Mouse (Mus musculus): Measurements from ENCODE around the gene Nrxn1. TPM values are rescaled to one million over a fixed set of nuclear protein-coding genes. Genes with fewer than 3 reads are reported as not detected.

Gene Nrxn1
- polyA plus RNA-seq, 1 experiment from 2014 or later: 161 TPM

DNA sequence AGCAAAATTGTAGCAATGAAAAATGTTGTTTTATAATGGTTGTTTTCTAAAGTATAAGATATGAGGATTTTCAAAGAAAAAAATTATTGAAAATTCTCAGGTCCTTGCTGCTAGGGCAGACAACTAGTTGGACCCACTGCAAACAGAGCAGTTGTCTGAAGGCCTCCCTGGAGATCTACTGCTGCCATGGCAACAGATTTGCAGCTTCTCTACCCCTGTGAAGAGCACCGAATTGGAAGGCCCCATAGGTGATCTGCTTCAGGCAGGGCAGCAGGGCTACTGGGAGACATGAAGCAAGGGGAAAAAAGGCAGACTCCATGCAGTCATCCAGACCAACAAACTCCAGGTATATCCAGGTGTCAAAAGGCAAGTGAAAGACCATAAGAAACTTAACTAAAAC is 896.1 kb downstream of the Nrxn1 start:
- Histone ChIP-seq H3K27me3 (no peaks in the 10 kb centered on the region), H3K27ac (replicated peaks) (no peak overlapping the region), H3K4me3 (no peak overlapping the region), H3K9me3 (no peaks in the 10 kb centered on the region), H3K4me1 (no peaks in the 10 kb centered on the region), H3K4me2 (replicated peaks) (no peak overlapping the region), H3K9ac (replicated peaks) (no peak overlapping the region), H3K36me3 (no peaks in the 10 kb centered on the region)
- WGBS: 4% methylated on average over 1 of the region's 1 CpGs
- no peak for ATAC-seq (replicated peaks)

DNA sequence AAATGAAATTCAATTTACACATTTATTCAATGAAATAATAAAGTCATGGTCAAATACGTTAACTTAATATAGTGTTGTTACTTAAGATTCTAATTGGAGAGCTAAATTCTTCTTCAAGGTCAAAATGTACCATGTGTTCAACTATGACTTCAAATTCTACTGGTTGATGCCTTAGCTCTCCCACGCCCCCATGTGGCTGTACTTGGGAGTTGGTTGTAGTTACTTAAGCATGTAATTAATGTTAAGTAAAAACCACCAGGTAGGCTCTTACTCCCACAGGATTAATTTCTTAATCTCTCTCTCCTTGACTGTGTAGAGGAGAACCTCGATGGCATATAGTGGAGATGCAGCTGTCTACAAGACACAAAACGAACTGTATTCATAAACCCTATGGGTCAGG is 951.3 kb downstream of the Nrxn1 start:
- Histone ChIP-seq H3K27ac (replicated peaks) (no peak overlapping the region), H3K27me3 (0 out of 2 replicates have a peak, but pooled peaks cover 2% of the 10 kb centered on the region), H3K4me3 (no peak overlapping the region), H3K4me2 (replicated peaks) (no peak overlapping the region), H3K9ac (replicated peaks) (no peak overlapping the region), H3K4me1 (no peaks in the 10 kb centered on the region), H3K36me3 (no peaks in the 10 kb centered on the region), H3K9me3 (no peaks in the 10 kb centered on the region)
- ATAC-seq (replicated peaks): no peak
- WGBS: 54% methylated on average over 4 of the region's 4 CpGs

DNA sequence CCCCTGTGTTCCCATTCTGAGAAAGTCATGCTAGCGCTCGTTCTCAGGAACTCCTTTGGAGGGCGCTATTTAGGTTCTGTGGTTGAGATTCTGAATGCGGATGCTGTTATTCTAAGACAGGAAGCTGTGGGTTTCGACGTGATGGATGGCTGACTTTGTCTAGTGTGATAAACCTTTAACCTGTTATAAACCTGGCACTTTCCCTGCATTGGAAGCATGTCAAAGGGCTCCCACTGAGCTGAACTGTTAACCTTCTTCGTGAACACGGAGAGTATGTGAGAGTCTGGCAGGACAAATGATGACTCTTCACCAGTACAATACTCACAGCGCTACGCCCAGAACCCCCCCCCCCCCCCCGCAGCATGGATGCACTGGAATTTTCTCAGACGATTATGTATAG is 962.0 kb downstream of the Nrxn1 start:
- no peak overlapping the region for H3K27ac ChIP-seq (replicated peaks)
- no peak overlapping the region for H3K4me3 ChIP-seq
- H3K4me1 ChIP-seq: no peaks in the 10 kb centered on the region
- no peak overlapping the region for H3K4me2 ChIP-seq (replicated peaks)
- WGBS: 71% methylated on average over 12 of the region's 12 CpGs
- H3K9me3 ChIP-seq: no peaks in the 10 kb centered on the region
- no peaks in the 10 kb centered on the region for H3K27me3 ChIP-seq
- no peaks in the 10 kb centered on the region for H3K36me3 ChIP-seq
- H3K9ac ChIP-seq (replicated peaks): no peak overlapping the region
- ATAC-seq (replicated peaks): 0 out of 2 replicates have a peak, but pooled peaks have one; percentile 29

DNA sequence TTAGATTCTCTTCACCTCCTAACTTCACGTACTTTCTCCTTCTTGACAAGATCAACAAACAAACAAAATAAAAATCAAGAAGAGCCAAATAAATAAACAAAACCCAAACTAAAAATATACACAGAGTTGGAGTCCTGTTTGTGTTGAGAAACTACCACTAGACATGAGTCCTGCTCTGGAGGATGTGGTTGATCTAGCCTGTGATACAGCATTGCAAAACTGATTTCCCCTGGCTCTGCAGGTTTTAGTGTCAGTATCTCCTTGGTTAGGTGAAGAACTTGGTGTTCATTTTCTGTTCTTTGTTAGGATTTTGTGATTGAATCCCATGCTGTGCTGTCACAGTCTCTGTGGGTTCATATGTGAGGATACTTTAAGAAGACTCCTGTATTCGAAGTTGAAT is 963.7 kb downstream of the Nrxn1 start:
- Histone ChIP-seq H3K9ac (replicated peaks) (no peak overlapping the region), H3K4me1 (no peaks in the 10 kb centered on the region), H3K36me3 (no peaks in the 10 kb centered on the region), H3K27me3 (no peaks in the 10 kb centered on the region), H3K27ac (replicated peaks) (no peak overlapping the region), H3K4me2 (replicated peaks) (no peak overlapping the region), H3K4me3 (no peak overlapping the region), H3K9me3 (no peaks in the 10 kb centered on the region)
- 91% methylated on average over 2 of the region's 2 CpGs for WGBS
- ATAC-seq (replicated peaks): no peak

DNA sequence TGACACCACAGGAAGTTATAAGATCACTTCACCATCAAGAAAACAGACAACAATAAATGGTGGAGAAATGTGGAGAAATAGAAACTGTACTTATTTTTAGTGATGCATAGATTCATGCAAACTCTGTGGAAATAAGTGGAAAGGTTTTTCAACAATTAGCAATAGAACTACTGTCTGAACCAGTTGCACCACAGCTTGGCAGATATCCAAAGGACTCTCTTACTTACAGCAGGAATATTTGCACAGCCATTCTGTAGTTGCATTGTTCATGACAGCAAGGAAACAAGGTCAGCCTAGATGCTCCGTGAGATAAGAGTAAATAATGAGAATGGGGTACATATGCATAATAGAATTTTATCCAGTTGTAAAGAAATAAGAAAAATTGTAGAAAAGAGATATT is 965.3 kb downstream of the Nrxn1 start:
- Histone ChIP-seq H3K27me3 (no peaks in the 10 kb centered on the region), H3K4me1 (no peaks in the 10 kb centered on the region), H3K9ac (replicated peaks) (no peak overlapping the region), H3K9me3 (no peaks in the 10 kb centered on the region), H3K27ac (replicated peaks) (no peak overlapping the region), H3K36me3 (no peaks in the 10 kb centered on the region), H3K4me2 (replicated peaks) (no peak overlapping the region), H3K4me3 (no peak overlapping the region)
- no peak for ATAC-seq (replicated peaks)
- WGBS: 54% methylated on average over 1 of the region's 1 CpGs

DNA sequence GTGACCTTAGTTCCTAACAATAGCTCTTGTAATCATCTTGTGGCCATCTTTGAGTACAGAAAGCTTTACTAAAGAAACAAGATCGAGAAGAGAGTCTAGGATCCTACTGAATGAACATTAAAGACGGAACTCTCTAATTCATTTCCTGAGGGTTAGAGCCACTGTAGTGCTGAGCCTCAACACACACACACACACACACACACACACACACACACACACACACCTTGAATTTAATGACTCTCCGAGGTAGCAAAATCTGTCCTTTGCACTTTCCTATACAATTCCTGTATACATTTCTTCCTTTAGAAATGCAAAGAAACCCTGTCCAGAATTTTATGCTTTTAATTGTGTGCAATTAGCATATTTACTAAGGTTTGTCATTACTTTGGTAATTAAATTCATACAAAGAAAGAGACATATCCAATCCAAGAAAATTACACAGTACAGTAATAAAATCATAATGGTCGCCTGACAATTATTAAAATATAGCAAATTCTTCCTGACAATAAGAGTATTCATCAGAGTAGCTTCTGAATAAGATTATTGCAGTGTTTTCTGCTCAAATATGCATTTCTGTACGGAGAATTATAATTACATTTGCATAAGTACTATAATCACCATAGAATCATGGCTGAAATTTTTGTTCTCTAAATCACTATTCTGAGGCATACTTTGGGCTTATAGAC is 969.9 kb downstream of the Nrxn1 start:
- no peaks in the 10 kb centered on the region for H3K9me3 ChIP-seq
- H3K4me1 ChIP-seq: no peaks in the 10 kb centered on the region
- H3K27me3 ChIP-seq: no peaks in the 10 kb centered on the region
- peak; percentile 26; the same call in 1 of the 2 replicates for ATAC-seq (replicated peaks)
- no peak overlapping the region for H3K9ac ChIP-seq (replicated peaks)
- WGBS: 68% methylated on average over 5 of the region's 5 CpGs
- no peaks in the 10 kb centered on the region for H3K36me3 ChIP-seq
- H3K27ac ChIP-seq (replicated peaks): no peak overlapping the region
- no peak overlapping the region for H3K4me2 ChIP-seq (replicated peaks)
- H3K4me3 ChIP-seq: no peak overlapping the region

DNA sequence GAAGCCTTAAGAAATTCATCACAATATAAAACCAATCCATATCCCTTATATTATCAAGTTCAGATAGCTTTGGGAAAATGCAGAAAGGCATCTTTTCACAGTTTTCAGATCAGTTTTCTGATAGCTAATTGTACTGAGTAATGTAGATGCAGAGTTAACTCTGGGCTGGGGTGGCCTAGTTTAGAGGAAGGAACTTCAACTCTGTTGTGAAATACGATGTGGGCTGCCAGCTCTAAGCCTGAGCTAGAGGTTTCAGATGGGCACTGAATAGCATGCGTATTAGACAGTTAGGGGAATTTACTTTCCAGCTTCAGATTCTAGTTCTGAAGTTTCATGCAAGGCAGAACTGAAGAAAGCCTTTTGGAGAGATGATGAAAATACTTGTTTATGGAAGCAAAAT is 976.6 kb downstream of the Nrxn1 start:
- Histone ChIP-seq H3K27ac (replicated peaks) (no peak overlapping the region), H3K4me3 (no peak overlapping the region), H3K27me3 (no peaks in the 10 kb centered on the region), H3K9me3 (no peaks in the 10 kb centered on the region), H3K4me2 (replicated peaks) (no peak overlapping the region), H3K9ac (replicated peaks) (no peak overlapping the region), H3K4me1 (no peaks in the 10 kb centered on the region), H3K36me3 (no peaks in the 10 kb centered on the region)
- 89% methylated on average over 2 of the region's 2 CpGs for WGBS
- no peak for ATAC-seq (replicated peaks)

DNA sequence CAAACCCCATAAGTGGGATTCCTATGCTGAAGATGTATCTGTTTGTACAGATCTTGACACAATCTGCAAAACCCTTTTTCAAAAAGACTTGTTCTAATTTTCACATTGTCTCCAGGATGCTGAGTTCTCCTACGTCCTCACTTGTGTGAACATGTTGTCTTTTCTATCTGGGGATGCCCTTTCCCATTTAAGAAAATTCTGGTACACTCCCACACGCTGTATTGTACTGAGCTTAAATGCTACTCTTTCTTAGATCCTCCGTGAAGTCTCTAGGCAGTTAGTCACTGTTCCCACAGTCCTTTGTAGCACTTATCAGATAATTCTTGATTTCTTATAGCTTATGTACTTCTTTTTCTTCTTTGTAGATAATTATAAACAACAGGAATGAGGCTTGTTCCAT is 997.9 kb downstream of the Nrxn1 start:
- Histone ChIP-seq H3K9me3 (no peaks in the 10 kb centered on the region), H3K4me2 (replicated peaks) (no peak overlapping the region), H3K27ac (replicated peaks) (no peak overlapping the region), H3K4me3 (no peak overlapping the region), H3K27me3 (no peaks in the 10 kb centered on the region), H3K36me3 (no peaks in the 10 kb centered on the region), H3K9ac (replicated peaks) (no peak overlapping the region), H3K4me1 (no peaks in the 10 kb centered on the region)
- ATAC-seq (replicated peaks): no peak
- 81% methylated on average over 3 of the region's 3 CpGs for WGBS

DNA sequence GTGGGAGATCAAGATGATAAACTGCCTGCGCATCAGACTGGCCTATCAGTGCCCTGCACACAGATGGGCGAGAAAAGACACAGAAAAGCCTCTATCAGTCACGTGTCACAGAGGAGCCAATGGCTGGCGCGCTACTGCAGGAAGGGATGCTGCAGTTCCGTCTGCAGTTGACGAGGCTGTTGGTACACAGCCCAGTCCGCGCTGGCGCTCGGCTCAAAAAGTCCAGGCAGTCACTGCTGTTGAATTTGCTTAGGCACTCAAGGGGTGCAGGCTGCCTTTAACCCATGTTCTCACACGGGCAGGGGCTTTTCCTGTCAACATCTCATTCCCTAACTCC is 1004.6 kb downstream of the Nrxn1 start:
- Histone ChIP-seq H3K36me3 (no peaks in the 10 kb centered on the region), H3K4me1 (peaks cover 33% of the 10 kb centered on the region), H3K4me3 (peak overlapping the region; percentile 44), H3K27ac (replicated peaks) (peak overlapping the region; percentile 94), H3K4me2 (replicated peaks) (peak overlapping the region; percentile 55), H3K9me3 (no peaks in the 10 kb centered on the region), H3K9ac (replicated peaks) (peak overlapping the region; percentile 49), H3K27me3 (no peaks in the 10 kb centered on the region)
- 0% methylated on average over 12 of the region's 12 CpGs for WGBS
- peak; percentile 99 for ATAC-seq (replicated peaks)

DNA sequence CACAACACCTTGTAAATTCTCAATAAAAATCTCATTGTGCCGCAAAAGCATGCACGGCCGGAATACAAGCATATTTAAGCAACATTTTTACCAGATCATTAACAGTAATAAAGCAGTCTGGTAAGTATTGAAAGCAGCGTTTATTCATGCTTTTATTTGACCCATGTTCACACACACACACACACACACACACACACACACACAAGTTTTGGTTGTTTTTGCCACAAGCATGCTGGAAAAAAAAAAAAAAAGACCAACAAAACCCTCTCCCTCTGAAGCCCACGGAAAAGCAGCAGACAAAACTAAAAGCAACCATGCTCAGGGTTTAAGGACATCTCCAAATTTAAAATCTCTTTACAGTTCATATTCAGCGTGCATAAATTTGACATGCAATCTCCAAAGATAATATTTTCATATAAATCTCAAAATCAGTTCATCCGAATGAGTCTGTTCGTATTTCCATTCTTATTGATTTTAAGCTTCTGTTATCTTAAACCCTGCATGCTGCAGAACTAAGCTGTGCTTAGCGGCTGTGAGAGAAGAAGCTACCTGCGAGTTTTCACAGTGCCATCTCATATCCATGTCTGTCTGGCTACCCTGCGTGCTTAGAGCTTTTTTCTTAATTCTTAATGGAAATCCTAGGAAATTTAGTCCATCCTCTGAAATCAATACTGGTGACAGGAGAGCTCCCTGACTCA is 1005.1 kb downstream of the Nrxn1 start:
- WGBS: 46% methylated on average over 11 of the region's 11 CpGs
- H3K27me3 ChIP-seq: no peaks in the 10 kb centered on the region
- H3K9ac ChIP-seq (replicated peaks): peak overlapping the region; percentile 49
- H3K27ac ChIP-seq (replicated peaks): peak overlapping the region; percentile 94
- H3K4me1 ChIP-seq: peaks cover 33% of the 10 kb centered on the region
- no peaks in the 10 kb centered on the region for H3K9me3 ChIP-seq
- no peak; the same call in 1 of the 2 replicates for ATAC-seq (replicated peaks)
- peak overlapping the region; percentile 44 for H3K4me3 ChIP-seq
- H3K36me3 ChIP-seq: no peaks in the 10 kb centered on the region
- H3K4me2 ChIP-seq (replicated peaks): peak overlapping the region; percentile 55

DNA sequence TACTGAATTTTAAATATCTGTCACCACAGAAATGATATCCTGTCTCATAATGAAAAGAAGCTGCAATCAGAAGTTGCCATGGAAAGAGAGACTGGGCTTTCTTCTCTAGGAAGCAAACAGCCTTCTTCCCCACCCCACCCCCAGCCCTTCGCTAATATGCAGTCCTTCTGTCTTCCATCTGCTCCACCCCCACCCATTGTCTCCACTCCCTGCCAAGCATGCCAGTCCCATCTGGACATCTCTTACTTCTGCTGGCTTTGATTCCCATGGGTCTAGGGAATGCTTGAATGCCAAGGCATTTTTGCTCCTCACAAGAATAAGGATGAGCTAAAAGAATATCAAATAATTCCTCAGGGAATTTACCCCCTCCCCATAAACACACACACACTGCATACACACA is 1006.0 kb downstream of the Nrxn1 start:
- Histone ChIP-seq H3K9ac (replicated peaks) (no peak overlapping the region), H3K27me3 (no peaks in the 10 kb centered on the region), H3K4me1 (peaks cover 33% of the 10 kb centered on the region), H3K4me3 (peak overlapping the region; percentile 6), H3K9me3 (no peaks in the 10 kb centered on the region), H3K27ac (replicated peaks) (peak overlapping the region; percentile 84), H3K36me3 (no peaks in the 10 kb centered on the region), H3K4me2 (replicated peaks) (peak overlapping the region; percentile 23)
- 0% methylated on average over 1 of the region's 1 CpGs for WGBS
- ATAC-seq (replicated peaks): peak; percentile 84

DNA sequence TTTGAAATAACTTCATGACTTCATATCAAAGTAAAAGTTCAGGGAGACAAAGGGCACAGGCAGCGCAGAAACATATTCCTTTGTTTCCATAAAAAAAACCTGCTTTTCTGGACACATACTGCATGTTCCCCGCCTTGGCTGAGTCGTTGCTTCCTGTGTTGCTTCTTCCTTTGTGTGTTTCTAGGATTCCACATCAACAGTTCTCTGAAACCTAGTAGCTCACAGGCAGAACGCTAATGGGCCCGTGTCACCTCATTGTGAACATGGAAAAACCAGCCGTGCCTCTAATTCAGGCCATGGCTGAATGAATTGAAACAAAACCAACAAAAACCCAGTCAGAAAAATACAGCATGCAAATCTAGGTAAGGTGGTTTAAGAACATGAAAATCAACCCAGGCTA is 1013.9 kb downstream of the Nrxn1 start:
- peak overlapping the region; percentile 52; the same call in 1 of the 2 replicates for H3K27ac ChIP-seq (replicated peaks)
- H3K4me1 ChIP-seq: peaks cover 14% of the 10 kb centered on the region
- H3K4me2 ChIP-seq (replicated peaks): no peak overlapping the region
- H3K9me3 ChIP-seq: no peaks in the 10 kb centered on the region
- no peaks in the 10 kb centered on the region for H3K27me3 ChIP-seq
- H3K4me3 ChIP-seq: no peak overlapping the region
- peak; percentile 63 for ATAC-seq (replicated peaks)
- no peaks in the 10 kb centered on the region for H3K36me3 ChIP-seq
- H3K9ac ChIP-seq (replicated peaks): no peak overlapping the region
- 22% methylated on average over 6 of the region's 6 CpGs for WGBS

Data from forebrain, embryonic 15.5 days (tissue).